Mouse (Mus musculus): ENCODE measurements around the gene Fto. TPM values are rescaled to one million over a fixed set of nuclear protein-coding genes. Genes with fewer than 3 reads are reported as not detected.

Fto gene
- total RNA-seq, 2 experiments from 2014 or later: 69.3 to 76.3 TPM

- no peak for DNase-seq
Observed at GRCm38 (mm10) chr8:91448667-91449329, 135.5 kb downstream of the Fto start.

GRCm38 (mm10) chr8:91454926-91455325 lies 141.6 kb downstream of the Fto start:
- DNase-seq: no peak

GRCm38 (mm10) chr8:91455591-91455990 lies 142.3 kb downstream of the Fto start:
- DNase-seq: no peak

GRCm38 (mm10) chr8:91458016-91458415 lies 144.7 kb downstream of the Fto start:
- no peak for DNase-seq

- DNase-seq: no peak
Observed at GRCm38 (mm10) chr8:91460965-91461364, 147.6 kb downstream of the Fto start.

- no peak for DNase-seq
Observed at GRCm38 (mm10) chr8:91463757-91464156, 150.4 kb downstream of the Fto start.

- DNase-seq: no peak
Observed at GRCm38 (mm10) chr8:91467463-91467862, 154.1 kb downstream of the Fto start.

- no peak for DNase-seq
Observed at GRCm38 (mm10) chr8:91467881-91468534, 154.7 kb downstream of the Fto start.

- DNase-seq: no peak
Observed at GRCm38 (mm10) chr8:91469441-91469840, 156.1 kb downstream of the Fto start.

- DNase-seq: no peak
Observed at GRCm38 (mm10) chr8:91474731-91475279, 161.5 kb downstream of the Fto start.

- no peak for DNase-seq
Observed at GRCm38 (mm10) chr8:91476988-91477387, 163.7 kb downstream of the Fto start.

GRCm38 (mm10) chr8:91477471-91477870 lies 164.1 kb downstream of the Fto start:
- DNase-seq: no peak

- DNase-seq: no peak
Observed at GRCm38 (mm10) chr8:91482511-91482910, 169.2 kb downstream of the Fto start.

- no peak for DNase-seq
Observed at GRCm38 (mm10) chr8:91486394-91486793, 173.1 kb downstream of the Fto start.

- DNase-seq: no peak
Observed at GRCm38 (mm10) chr8:91487456-91487855, 174.1 kb downstream of the Fto start.

- DNase-seq: peak; percentile 21
Observed at GRCm38 (mm10) chr8:91488086-91488783, 174.9 kb downstream of the Fto start.

GRCm38 (mm10) chr8:91488784-91489450 lies 175.6 kb downstream of the Fto start:
- DNase-seq: no peak

- DNase-seq: no peak
Observed at GRCm38 (mm10) chr8:91490065-91490464, 176.7 kb downstream of the Fto start.

GRCm38 (mm10) chr8:91493373-91493772 lies 180.0 kb downstream of the Fto start:
- no peak for DNase-seq

GRCm38 (mm10) chr8:91494501-91495259 lies 181.4 kb downstream of the Fto start:
- no peak for DNase-seq

- DNase-seq: no peak
Observed at GRCm38 (mm10) chr8:91495260-91495601, 181.9 kb downstream of the Fto start.

- no peak for DNase-seq
Observed at GRCm38 (mm10) chr8:91496000-91496399, 182.7 kb downstream of the Fto start.
